Mouse (Mus musculus) liver, embryonic 14.5 days (tissue): ENCODE results near the gene Entpd5.

Experiments
- CTCF ChIP-seq: IDR thresholded peaks from 2 replicates; pipeline ENCODE4 v1.5.1; 2016; ENCODE audit warnings: antibody characterized with exemption, low read depth, control low read depth
- EP300 ChIP-seq: IDR thresholded peaks from 2 replicates; pipeline ENCODE4 v1.6.1; 2016; ENCODE audit warnings: antibody characterized with exemption, low read depth

DNA sequence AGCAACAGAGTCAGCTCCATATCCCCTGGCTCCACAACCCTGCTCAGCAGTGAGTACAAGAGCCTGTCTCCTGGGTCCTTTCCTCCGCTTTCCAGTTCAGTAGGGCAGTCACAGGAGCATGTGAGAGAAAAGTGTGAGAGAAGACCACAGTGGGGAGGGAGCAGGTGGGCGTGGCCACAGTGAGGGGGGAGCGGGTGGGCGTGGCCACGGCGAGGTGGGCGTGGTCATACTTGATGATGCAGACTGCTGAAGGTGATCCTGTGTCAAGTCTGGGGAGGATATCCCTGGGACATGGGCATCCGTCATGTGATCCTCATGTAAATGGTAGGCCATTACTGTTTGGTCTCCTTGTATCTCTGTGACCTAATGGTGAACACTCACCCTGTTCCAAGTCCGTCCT lies 41.9 kb downstream of the Entpd5 start:
- TF ChIP-seq CTCF, result no peak
- TF ChIP-seq EP300, result no peak
